Mouse (Mus musculus) cerebellum, postnatal 4 days (tissue): ENCODE data around the gene Wnt9b.

Experiments
- DNase-seq, 2 experiments: peaks; one replicate each; pipeline ENCODE4 v3.0.0; 2022; ENCODE audit warnings: low spot score in 2 of 2, mixed read lengths in 1 of 2

Gene Wnt9b

DNA sequence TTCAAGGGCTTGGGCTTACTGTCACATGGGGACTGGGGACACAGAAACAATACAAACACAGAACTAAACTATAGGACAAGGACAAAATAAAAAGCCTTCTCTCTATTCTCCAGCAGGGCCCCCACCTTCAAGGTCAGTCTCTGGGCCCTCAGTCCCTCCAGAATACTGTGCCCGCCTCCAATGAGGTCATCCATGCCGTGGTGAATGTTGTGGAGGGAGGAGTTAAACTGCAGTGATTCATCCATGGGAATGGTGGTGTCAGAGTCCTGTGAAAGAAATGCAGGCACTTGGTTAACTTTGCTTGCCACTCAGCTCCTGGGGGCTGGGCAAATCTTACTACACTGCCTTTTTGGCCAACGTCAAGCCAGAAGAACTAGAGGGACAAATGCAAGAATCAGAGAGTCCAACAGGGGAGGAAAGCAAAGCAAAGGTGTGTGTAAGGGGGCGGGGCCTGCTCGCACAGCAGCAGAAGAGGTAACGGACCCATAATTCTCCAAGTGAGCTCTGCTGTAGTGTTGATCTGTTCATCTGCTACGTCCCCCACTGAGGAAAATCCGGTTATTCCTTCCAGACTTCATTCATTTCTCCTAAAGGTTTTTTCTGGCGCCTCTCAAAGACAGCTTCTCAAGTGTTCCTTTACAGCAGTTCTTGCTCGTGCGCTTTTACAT is 65.8 kb downstream of the Wnt9b start:
- DNase-seq = no peak
